Mouse (Mus musculus): Measurements from ENCODE around the gene Ablim1. TPM values are rescaled to one million over a fixed set of nuclear protein-coding genes. Genes with fewer than 3 reads are reported as not detected.
A peak's percentile ranks its signal among the peaks of the same experiment; 100 is the strongest.

Ablim1 gene
- polyA plus RNA-seq, 1 experiment = 12.2 TPM

DNA sequence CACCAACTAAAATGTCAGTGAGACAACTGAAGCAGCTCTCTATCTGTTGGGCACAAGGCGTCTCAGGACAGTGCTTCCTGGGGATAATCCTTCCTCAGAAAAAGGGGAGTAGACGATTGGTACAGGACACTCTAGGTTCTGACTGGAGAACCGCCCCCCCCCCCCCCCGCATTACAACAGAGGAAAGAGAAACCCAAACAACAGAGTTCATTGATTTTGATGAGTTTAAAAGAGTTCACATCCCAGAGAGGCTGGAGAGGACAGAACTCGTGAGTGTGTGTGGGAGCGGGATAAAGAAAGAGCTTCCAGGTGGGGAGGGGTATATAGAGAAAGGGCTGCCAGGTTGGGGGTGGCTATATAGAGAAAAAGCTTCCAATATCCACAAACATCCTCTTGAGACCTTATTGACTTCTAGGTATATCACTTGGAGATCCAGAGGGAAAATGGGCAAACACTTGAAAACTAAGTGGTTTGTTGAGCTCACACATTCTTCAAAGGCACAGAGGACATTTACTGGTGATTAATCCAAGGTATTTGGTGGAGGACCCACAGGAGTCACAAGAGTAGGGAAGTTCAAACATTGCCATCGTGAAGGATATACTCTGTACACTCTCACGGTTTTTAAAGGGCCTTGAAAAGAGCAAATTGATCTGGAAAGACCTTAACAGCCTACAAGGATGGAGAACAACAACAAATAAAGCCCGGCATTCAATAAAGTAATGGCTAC lies 6.1 kb upstream of the Ablim1 start:
- Histone ChIP-seq H3K27ac (ENCODE audit: insufficient read depth, low read length) (no peak overlapping the region), H3K9me3 (replicated peaks; ENCODE audit: control insufficient read depth, insufficient read depth, low read length, poor library complexity, severe bottlenecking) (no peaks in the 10 kb centered on the region), H3K4me3 (ENCODE audit: low read depth, low read length) (no peak overlapping the region), H3K4me1 (ENCODE audit: control insufficient read depth, insufficient read depth, low read length) (no peaks in the 10 kb centered on the region), H3K27me3 (ENCODE audit: control insufficient read depth, insufficient read depth, low read length, poor library complexity, severe bottlenecking) (no peaks in the 10 kb centered on the region), H3K36me3 (ENCODE audit: control insufficient read depth, insufficient read depth, low read length, poor library complexity, severe bottlenecking) (no peaks in the 10 kb centered on the region), H3K9ac (ENCODE audit: low read depth, poor library complexity, severe bottlenecking) (no peak overlapping the region)
- TF ChIP-seq CTCF (IDR thresholded peaks at IDR 0.05; ENCODE audit: low read depth, low read length) (no peak), EP300 (IDR thresholded peaks at IDR 0.05; ENCODE audit: insufficient read depth, low read depth, low read length) (no peak), POLR2A (IDR thresholded peaks at IDR 0.05; ENCODE audit: insufficient read depth, low read length) (no peak)

DNA sequence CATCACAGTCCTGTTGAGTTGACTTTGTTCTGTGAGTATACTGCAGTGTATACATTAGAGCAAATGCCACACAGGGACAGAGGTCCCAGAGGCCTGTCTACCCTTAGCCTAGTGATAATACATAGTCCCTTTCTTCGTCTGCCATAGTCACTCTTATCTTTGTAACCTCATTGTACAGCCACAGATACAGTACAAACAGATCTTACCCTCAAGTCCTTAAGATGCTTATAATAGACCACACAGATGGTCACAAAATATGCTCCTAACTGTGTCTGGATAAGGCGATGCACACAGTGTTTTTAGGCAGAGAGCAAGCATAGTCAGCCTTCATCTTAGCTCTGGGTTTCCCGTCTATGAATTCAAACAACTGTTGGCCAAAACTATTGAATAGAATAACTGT lies 1.9 kb upstream of the Ablim1 start:
- no peak for TF ChIP-seq CTCF (IDR thresholded peaks at IDR 0.05; ENCODE audit: low read depth, low read length)
- TF ChIP-seq EP300 (IDR thresholded peaks at IDR 0.05; ENCODE audit: insufficient read depth, low read depth, low read length) = no peak
- no peak for TF ChIP-seq POLR2A (IDR thresholded peaks at IDR 0.05; ENCODE audit: insufficient read depth, low read length)
- Histone ChIP-seq H3K27me3 (ENCODE audit: control insufficient read depth, insufficient read depth, low read length, poor library complexity, severe bottlenecking) (peaks cover 5% of the 10 kb centered on the region; the same call in 1 of the 2 replicates), H3K9me3 (replicated peaks; ENCODE audit: control insufficient read depth, insufficient read depth, low read length, poor library complexity, severe bottlenecking) (no peaks in the 10 kb centered on the region), H3K9ac (ENCODE audit: low read depth, poor library complexity, severe bottlenecking) (no peak overlapping the region), H3K27ac (ENCODE audit: insufficient read depth, low read length) (no peak overlapping the region), H3K36me3 (ENCODE audit: control insufficient read depth, insufficient read depth, low read length, poor library complexity, severe bottlenecking) (no peaks in the 10 kb centered on the region), H3K4me1 (ENCODE audit: control insufficient read depth, insufficient read depth, low read length) (no peaks in the 10 kb centered on the region), H3K4me3 (ENCODE audit: low read depth, low read length) (no peak overlapping the region)

DNA sequence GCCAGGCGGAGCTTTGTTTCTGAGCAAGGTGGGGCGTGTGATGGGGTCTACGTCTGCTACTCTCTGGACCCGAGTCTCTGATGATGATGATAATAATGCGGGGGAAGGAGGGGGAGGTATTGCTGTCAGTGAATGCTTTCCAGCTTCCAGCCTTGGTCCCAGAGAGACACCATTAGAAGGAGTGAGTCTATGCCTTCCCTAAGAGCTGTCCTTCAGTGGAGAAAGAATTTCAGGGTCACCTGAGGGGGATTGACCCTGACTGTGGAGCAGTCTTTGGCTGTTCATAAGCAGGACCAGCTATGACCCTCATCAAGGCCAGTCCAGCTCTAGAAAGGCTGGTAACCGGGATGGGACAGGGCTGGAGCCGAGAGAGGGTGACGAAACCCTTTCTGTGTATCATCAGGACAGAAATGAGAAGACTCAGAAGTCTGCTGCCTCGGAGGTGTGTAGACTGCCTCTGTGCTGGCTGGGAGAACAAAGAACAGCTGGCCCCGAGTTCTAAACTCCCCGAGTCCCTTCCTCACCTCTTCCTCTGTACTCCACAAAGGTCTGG lies 370 bp upstream of the Ablim1 start:
- Histone ChIP-seq H3K4me3 (ENCODE audit: low read depth, low read length) (peak overlapping the region; percentile 90), H3K9me3 (replicated peaks; ENCODE audit: control insufficient read depth, insufficient read depth, low read length, poor library complexity, severe bottlenecking) (no peaks in the 10 kb centered on the region), H3K36me3 (ENCODE audit: control insufficient read depth, insufficient read depth, low read length, poor library complexity, severe bottlenecking) (no peaks in the 10 kb centered on the region), H3K9ac (ENCODE audit: low read depth, poor library complexity, severe bottlenecking) (0 out of 2 replicates have a peak overlapping the region, but pooled peaks have one; percentile 3), H3K27me3 (ENCODE audit: control insufficient read depth, insufficient read depth, low read length, poor library complexity, severe bottlenecking) (peaks cover 5% of the 10 kb centered on the region; the same call in 1 of the 2 replicates), H3K4me1 (ENCODE audit: control insufficient read depth, insufficient read depth, low read length) (no peaks in the 10 kb centered on the region), H3K27ac (ENCODE audit: insufficient read depth, low read length) (no peak overlapping the region)
- TF ChIP-seq CTCF (IDR thresholded peaks at IDR 0.05; ENCODE audit: low read depth, low read length) (no peak), POLR2A (IDR thresholded peaks at IDR 0.05; ENCODE audit: insufficient read depth, low read length) (no peak), EP300 (IDR thresholded peaks at IDR 0.05; ENCODE audit: insufficient read depth, low read depth, low read length) (no peak)

DNA sequence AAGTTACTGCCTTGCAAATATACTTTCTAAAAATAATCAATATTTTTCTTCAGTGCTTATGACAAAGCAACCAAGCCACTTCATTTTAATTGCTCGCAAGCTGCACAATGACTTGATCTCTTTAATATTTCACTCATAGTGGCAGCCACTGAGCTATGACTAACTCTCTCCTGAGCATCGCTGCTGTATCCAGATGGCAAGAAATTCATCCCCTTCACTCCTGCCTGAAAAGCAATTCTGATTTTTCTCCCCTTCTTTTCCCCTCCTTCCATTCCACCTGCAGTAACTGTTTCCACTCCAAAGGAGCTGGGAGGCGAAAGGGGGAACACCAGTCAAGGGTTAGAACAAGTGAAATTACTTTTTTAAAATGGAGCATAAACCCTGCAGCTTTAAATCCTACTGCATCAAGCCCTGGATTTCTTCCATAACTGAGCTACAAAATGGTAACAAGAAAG lies 801 bp downstream of the Ablim1 start:
- H3K36me3 ChIP-seq (ENCODE audit: control insufficient read depth, insufficient read depth, low read length, poor library complexity, severe bottlenecking) = no peaks in the 10 kb centered on the region
- no peak for TF ChIP-seq EP300 (IDR thresholded peaks at IDR 0.05; ENCODE audit: insufficient read depth, low read depth, low read length)
- no peak for TF ChIP-seq POLR2A (IDR thresholded peaks at IDR 0.05; ENCODE audit: insufficient read depth, low read length)
- TF ChIP-seq CTCF (IDR thresholded peaks at IDR 0.05; ENCODE audit: low read depth, low read length) = no peak
- peaks cover 5% of the 10 kb centered on the region; the same call in 1 of the 2 replicates for H3K27me3 ChIP-seq (ENCODE audit: control insufficient read depth, insufficient read depth, low read length, poor library complexity, severe bottlenecking)
- H3K9ac ChIP-seq (ENCODE audit: low read depth, poor library complexity, severe bottlenecking) = no peak overlapping the region; the same call in 1 of the 2 replicates
- H3K4me1 ChIP-seq (ENCODE audit: control insufficient read depth, insufficient read depth, low read length) = no peaks in the 10 kb centered on the region
- peak overlapping the region; percentile 90 for H3K4me3 ChIP-seq (ENCODE audit: low read depth, low read length)
- H3K27ac ChIP-seq (ENCODE audit: insufficient read depth, low read length) = no peak overlapping the region
- no peaks in the 10 kb centered on the region for H3K9me3 ChIP-seq (replicated peaks; ENCODE audit: control insufficient read depth, insufficient read depth, low read length, poor library complexity, severe bottlenecking)

DNA sequence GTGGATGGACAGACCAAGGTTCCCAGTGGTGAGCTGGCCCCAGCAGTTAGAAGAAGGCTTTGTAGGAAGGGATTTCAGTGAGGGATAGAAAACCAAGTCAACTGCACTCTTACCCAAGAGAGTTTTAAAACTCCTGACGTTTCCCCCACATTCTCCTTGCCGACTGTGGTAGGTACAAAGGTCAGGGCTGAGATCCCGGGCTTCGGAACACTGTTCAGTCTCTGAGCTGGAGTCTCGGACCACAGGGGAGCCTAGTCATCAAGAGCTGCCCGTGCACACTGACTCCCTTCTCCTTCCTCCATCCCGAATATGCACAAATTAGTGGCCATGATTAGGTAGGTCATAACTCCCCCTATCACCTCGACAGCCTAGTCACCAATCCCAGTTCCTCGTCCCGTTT lies 1.5 kb downstream of the Ablim1 start:
- Histone ChIP-seq H3K9ac (ENCODE audit: low read depth, poor library complexity, severe bottlenecking) (no peak overlapping the region), H3K27me3 (ENCODE audit: control insufficient read depth, insufficient read depth, low read length, poor library complexity, severe bottlenecking) (peaks cover 5% of the 10 kb centered on the region; the same call in 1 of the 2 replicates), H3K9me3 (replicated peaks; ENCODE audit: control insufficient read depth, insufficient read depth, low read length, poor library complexity, severe bottlenecking) (no peaks in the 10 kb centered on the region), H3K4me3 (ENCODE audit: low read depth, low read length) (no peak overlapping the region), H3K4me1 (ENCODE audit: control insufficient read depth, insufficient read depth, low read length) (no peaks in the 10 kb centered on the region), H3K36me3 (ENCODE audit: control insufficient read depth, insufficient read depth, low read length, poor library complexity, severe bottlenecking) (no peaks in the 10 kb centered on the region), H3K27ac (ENCODE audit: insufficient read depth, low read length) (no peak overlapping the region)
- TF ChIP-seq EP300 (IDR thresholded peaks at IDR 0.05; ENCODE audit: insufficient read depth, low read depth, low read length) = no peak
- TF ChIP-seq CTCF (IDR thresholded peaks at IDR 0.05; ENCODE audit: low read depth, low read length) = no peak
- no peak for TF ChIP-seq POLR2A (IDR thresholded peaks at IDR 0.05; ENCODE audit: insufficient read depth, low read length)

DNA sequence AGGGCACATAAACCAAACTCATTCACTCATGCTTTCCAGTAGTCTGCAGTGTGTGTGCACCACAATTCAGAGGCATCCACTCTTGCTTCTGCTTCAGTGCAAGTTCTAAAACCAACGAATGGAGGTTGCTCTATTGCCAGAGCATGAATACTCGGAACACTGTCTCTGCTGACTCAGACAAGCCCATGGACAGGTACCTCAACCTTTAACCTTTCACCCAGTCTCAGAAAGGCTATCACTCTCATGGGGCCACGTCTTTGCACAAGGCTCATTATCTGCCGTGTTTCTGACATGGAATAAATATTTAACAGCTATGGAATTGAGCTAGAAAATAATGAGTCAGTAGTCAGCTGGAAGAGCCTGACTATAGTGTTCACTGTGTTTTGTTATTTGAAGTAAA lies 4.7 kb downstream of the Ablim1 start:
- Histone ChIP-seq H3K4me3 (ENCODE audit: low read depth, low read length) (no peak overlapping the region), H3K36me3 (ENCODE audit: control insufficient read depth, insufficient read depth, low read length, poor library complexity, severe bottlenecking) (no peaks in the 10 kb centered on the region), H3K9ac (ENCODE audit: low read depth, poor library complexity, severe bottlenecking) (no peak overlapping the region), H3K27me3 (ENCODE audit: control insufficient read depth, insufficient read depth, low read length, poor library complexity, severe bottlenecking) (peaks cover 5% of the 10 kb centered on the region; the same call in 1 of the 2 replicates), H3K27ac (ENCODE audit: insufficient read depth, low read length) (no peak overlapping the region), H3K4me1 (ENCODE audit: control insufficient read depth, insufficient read depth, low read length) (no peaks in the 10 kb centered on the region), H3K9me3 (replicated peaks; ENCODE audit: control insufficient read depth, insufficient read depth, low read length, poor library complexity, severe bottlenecking) (no peaks in the 10 kb centered on the region)
- no peak for TF ChIP-seq POLR2A (IDR thresholded peaks at IDR 0.05; ENCODE audit: insufficient read depth, low read length)
- no peak for TF ChIP-seq CTCF (IDR thresholded peaks at IDR 0.05; ENCODE audit: low read depth, low read length)
- TF ChIP-seq EP300 (IDR thresholded peaks at IDR 0.05; ENCODE audit: insufficient read depth, low read depth, low read length) = no peak
